Mouse (Mus musculus) layer of hippocampus, adult 8-10 months (tissue): ENCODE results near the gene Gm10031. TPM values are rescaled to one million over a fixed set of nuclear protein-coding genes. Genes with fewer than 3 reads are reported as not detected.
"Not testable (repeated sequence)": the region's sequence is repeated elsewhere in the genome, so short reads cannot be mapped to it uniquely, and the experiment has no call there.

Experiments
- DNase-seq, 2 experiments: peaks; one replicate each; pipeline ENCODE4 v3.0.0; 2022; ENCODE audit warnings: low spot score in 2 of 2
- total RNA-seq, 4 experiments: library from RNA; stranded (reverse); gene quantifications; 2 replicates each; pipeline ENCODE4 v1.2.4; 2022

Gm10031 gene
- 10 to 100 TPM; 39.0 to 49.4 (median 43.5) TPM for total RNA-seq

DNA sequence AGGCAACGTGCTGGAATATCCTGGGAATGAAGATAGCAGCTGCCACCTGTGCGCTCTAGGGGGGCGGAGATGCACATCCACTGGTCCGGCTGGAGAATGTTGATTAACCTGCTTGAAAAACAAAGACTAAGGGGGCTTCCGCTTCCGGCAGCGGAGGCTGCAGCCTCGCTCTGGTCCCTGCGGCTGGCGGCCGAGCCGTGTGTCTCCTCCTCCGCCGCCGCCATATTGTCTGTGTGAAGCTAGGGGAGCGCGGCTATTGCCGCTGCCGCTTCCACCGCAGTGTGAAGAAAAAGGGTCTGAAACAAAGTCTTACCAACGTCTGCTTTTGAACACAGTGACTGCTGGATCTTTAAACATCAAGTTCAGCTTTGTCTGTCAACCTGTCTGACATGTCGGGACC, at the start of gene Gm10031:
Gm10031 (plus strand) TSS at position 171 of the 400 bp plus-strand sequence.
- DNase-seq: not testable (repeated sequence)

DNA sequence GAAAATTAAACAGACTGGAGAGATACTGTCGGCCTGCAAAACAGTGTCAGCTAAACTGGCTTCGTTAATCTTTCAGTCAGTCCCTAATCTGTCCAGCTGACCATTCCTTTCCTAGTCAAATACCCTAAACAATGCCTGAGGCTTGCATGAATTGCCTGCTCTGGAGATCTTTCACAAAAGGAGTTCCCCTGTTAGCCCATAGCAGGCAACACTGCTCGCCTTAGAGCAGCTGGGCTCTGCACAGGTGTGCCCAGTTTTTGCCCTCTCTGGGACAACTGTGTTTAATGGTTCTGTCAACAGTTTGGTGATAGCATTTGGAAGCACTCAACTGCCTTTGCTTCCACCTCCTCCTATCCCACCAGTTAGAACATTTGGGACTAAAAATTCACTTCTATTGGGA, 49.0 kb upstream of the Gm10031 start:
- DNase-seq: no peak

DNA sequence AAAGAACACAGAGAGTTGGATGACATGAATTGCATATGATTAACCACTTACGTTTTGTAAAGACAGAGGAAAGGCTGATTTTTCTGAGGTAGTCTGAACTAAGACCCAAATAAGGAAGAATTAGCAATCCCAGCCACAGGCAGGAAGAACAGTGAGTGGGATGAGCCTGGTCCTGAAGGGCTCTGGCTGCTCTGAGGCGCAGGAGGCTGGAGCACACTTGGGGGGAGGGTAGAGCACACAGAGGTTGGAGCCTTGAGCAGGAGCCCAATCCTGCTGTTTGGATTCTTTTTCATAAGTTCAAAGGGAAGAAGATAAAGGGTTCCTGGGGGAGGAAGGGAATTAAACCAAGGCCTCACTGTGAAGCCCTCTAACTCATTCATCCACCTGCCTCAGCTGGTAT, 47.8 kb upstream of the Gm10031 start:
- DNase-seq: no peak

DNA sequence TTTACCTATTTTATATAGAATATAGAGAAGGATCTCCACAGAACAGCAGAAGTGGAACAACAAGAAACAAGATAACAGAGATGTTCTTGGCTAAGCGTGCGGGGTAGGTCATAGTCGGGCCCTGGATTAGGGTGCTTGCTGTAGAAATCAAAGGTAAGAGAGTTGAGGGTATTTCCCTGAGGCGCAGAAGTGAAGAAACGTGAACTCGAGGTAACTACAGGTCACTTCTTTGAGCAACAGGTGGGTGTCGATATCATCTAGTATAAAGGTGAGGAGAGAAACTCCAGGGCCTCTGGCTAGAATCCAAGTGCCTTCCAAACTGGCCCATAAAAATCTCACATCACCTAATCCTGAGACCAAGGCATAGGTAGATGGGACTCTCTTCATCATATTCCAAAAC, 47.3 kb upstream of the Gm10031 start:
- DNase-seq: no peak

DNA sequence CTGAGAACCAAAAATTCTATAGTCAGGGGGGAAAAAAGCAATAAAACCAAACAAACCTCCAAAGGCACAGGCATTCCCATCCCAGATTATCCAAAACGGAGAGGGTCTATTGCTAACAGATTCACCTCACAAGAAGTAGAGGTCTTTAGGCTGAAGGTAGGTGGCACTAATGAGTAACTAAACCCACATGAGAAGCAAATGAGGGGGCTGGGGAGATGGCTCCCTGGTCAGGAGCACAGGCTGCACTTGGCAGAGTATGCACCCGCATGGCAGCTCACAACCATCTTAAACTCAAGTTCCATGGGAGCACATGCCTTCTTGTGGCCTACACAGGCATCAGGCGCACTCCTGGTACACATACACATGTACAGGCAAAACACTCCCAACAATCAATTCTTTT, 42.0 kb upstream of the Gm10031 start:
- DNase-seq: no peak

DNA sequence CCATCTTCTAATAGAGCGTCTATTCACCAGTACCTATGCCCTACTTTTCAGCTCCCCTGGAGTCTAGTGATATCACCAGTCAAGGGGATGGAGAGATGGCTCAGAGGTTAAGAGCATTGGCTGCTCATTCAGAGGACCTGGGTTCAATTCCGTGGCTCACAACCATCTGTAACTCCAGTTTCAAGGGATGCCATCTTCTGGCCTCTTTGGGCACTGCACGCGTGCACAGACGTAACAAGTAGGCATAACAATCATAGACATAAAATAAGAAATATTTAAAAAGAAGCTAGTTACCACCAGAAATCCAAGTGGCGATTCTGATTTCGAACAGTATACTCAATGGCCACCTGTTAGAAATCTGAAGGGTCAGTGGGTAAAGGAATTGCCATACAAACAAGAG, 36.3 kb upstream of the Gm10031 start:
- DNase-seq: no peak

DNA sequence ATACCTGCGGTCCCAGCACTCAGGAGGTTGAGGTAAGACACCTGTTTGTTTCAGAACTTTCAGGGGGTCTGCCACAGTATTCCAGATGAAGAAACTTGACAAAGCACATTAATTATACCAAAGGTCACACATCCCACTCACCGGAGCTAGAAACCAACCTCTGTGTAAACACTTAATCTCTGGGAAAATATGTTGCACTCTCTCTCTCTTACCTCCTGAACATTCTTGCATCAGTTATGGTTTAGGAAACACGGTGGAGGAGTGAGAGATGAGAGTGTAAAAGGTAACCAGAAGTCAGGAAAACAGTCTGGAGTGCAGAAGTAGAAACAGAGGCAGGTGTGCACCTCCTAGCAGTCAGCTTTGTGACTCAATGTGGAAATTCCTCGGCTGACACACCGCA, 35.8 kb upstream of the Gm10031 start:
- no peak for DNase-seq

DNA sequence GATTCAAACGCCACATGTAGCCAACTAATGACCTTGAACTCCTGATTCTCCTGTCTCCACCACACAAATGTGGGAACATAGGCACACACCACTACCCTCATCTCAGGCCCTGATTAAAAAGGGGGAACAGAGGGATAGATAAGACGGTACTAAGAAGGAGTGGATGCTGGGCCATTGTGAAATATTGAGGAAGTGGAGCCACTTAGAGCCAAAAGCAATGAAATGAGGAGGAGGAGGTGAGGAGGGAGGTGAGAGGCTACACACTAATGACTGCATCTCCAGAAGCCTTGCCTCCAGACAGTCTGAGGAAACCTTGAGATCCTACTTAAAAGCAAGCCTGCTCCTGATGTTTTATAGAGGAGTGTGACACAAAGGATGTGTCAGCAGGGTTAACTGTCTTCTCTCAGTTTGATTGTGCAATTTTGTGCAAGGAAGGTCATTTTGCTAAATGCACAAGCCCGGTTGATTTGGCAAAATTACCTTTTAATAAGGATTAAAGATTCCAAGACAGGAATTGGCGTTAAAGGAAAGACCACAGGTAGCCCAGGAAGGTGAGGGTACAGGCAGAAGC, 32.5 kb upstream of the Gm10031 start:
- no peak for DNase-seq

DNA sequence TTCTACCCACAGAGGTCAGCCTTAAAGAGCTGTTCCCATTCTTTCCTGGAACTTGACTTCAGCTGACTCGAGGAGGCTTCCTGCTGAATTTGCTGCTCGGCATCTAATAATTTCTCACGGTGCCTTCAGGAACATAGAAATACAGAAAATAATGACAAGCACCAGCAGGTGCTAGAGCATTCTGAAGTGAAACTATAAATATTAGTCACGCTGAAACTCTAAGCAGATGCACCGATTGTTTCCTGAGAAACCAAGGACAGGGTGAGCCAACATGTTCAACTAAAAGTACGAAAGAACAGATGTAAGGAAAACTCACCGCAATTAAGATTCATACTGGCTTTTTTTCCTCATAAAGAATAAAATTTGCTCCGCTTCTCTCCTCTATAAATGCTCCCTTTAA, 28.8 kb upstream of the Gm10031 start:
- DNase-seq: no peak

DNA sequence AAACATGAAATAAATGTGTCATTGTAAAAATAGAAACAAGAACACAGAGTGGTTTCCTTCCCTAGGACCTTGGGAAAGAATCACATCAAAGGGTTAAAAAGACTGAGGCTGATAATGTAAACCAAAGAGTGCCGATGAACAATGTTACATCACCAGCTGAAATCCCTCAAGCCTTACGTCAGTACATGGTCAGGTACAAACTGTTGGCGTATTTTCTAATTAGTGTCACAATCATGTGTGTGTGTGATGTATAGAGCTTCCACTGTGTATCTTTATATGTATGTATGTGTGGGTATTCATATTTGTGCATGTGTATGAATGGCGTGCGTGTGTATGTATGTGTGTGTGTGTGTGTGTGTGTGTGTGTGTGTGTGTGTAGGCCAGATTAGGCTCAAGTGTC, 26.9 kb upstream of the Gm10031 start:
- DNase-seq: no peak

DNA sequence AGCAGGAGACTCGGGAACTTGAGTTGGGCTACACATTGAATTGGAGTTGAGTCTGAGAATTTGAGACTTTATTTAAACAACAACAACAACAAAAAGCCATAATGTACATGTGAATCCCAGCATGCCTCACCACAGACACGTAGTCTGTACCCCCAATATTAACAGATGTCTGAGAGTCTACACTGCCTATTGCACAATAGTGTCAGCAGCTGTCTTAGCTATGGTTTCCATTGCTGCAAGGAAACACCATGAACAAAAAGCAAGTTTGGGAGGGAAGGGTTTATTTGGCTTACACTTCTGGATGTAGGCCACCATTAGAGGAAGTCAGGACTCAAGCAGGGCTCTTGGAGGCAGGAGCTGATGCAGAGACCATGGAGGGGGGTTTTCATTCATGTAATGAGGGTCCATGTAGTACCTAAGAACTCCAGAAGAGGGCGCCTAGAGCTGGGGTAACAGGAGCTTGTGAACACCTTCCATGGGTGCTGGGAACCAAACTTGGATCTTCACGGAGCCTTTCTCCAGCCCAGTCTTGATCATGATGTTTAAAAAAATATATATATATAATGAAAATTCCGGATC, 18.8 kb upstream of the Gm10031 start:
- no peak for DNase-seq

DNA sequence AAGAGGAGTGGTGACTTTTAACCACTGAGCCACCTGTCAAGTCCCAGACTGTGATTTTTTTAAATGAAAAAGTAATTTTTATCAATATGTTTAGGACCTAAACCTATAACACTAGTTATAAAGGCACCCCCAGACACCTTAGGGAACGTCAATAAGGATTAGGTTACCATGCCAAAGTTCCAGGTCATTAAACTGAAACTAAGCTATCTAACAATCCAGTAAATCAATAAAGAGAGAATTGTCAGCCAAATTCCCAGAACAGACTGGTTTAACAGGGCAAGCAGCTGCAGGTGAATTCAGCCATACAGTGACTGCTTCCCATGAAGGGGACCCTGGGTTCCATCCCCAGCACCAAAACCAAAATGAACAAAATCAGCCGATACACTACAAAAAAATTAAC, 17.9 kb upstream of the Gm10031 start:
- no peak for DNase-seq

DNA sequence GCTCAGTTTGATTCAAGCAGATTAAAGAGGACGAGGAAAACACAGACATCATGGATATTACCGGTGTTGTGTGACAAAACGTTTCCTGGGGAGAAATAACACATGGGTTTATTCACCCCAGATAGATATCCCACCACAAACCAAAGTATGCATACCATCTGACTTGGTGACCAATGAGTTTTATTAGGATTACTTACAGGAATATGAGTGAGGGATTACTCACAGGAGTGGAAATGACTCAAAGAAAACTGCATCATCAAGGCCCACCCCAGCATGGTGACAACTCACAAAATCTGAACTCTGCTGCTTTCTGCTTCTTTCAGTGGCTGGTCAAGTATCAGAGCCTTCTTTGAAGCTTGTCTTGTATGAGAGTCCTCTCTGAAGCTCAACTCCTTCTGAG, 16.1 kb upstream of the Gm10031 start:
- DNase-seq: no peak

DNA sequence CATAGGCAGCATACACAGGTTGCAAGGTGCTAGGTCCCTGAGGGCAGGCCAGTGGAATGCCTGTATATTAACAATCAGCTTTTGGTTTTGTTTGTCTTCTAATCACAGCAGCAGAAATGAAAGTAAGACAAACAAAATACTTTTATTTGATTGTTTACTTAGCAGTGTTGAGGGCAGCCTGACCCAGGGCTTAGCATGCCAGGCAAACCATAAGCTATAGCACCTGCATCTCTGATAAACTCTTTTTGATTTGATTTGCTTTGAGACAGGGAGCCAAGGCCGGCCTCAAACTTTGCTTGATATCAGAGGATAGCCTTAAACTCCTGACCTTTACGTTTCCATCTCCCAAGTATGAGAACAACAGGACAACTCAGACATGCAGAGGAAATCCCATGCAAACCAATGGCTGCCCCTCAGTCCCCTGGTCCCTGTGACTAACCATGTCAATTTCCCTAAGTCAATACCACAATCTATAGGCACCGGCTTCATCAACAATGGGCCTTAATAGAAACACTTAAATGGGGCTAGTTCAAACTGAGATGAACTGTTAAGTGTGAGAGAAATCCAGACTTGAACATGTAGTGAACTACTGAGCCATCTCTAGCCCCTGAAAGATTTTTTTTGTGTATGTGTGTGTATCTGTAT, 3.6 kb upstream of the Gm10031 start:
- DNase-seq: no peak

DNA sequence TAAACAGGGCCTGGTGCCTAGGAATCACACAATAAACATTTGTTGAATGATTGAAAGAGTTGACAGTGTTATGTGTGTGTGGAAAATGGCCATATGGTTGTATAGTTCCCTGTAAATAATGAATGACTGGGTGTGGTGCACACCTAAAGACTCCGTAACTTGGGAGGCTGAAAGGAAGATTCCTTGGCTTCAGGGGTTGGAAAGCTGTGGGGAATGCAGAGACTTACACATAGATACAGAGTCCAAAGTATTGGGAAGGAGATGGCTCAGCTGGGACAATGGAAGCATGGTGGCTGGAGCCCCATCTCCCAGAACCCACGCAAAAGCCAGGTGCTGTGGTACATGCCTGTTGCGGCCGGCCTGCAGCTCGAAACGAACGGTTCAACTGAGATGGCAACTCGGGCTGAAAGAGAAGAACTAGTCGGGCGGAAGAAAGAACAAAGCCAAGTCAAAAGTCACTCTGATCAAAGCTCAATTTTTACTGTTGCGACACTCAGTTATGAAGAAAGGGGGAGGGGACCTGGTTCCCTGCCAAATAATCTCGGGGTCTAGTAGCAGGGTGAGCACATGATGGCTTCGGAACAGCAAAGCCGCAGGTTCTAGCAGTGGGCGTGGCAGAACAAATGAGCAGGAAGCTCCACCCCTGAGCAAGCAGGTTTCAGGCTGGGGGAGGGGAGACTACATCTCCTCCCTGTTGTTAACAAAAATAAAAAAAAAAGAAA, 1.9 kb upstream of the Gm10031 start:
- DNase-seq: no peak

DNA sequence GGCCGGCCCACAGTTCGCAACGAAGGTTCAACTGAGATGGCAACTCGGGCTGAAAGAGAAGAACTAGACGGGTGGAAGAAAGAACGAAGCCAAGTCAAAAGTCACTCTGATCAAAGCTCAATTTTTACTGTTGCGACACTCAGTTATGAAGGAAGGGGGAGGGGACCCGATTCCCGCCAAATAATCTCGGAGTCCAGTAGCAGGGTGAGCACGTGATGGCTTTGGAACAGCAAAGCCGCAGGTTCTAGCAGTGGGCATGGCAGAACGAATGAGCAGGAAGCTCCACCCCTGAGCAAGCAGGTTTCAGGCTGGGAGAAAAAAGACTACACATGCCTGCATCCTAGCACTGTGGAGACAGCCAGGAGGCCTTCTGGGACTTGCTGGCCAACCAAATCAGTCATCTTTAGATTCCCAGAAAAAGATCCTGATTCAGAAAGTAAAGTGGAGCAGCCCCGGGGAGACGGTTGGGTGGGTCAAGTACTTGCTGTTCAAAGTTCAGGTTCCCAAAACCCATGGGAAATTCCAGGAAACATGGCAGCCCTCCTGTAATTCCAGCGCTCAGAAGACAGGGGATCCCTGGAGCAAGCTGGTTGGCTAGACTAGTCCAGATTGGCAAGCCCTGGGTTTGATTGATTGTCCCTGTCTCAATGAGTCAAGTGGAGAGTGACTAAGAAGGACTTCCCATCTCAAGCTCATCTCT, 8.8 kb downstream of the Gm10031 start:
- not testable (repeated sequence) for DNase-seq

DNA sequence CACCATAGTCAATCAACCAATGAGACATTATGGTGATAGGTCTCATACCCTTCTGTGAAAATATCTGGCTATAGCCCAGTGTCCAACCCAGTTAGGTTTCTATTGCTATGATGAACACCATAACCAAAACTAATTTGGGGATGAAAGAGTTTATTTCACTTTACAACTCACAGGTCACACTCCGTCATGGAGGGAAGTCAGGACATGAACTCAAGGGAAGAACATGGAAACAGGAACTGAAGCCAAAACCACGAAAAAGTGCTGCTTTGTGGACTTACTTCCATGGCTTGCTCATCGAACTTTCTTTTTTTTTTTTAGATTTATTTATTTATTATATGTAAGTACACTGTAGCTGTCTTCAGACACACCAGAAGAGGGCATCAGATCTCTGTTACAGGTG, 9.7 kb downstream of the Gm10031 start:
- DNase-seq: no peak

DNA sequence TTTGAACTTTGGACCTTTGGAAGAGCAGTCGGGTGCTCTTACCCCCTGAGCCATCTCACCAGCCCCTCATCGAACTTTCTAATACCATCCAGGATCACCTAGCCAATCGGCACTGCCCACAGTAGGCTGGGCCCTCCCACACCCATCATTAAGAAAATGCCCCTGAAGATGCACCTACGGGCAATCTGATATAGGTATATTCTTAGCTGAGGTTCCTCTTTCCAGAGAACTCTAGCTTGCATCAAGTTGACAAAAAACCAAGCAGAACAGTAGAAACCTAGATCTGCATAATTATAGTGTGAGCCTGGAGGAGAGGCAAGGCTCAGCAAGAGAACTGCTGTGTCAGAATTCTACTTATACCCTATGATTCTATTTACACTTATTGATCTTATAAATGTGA, 10.1 kb downstream of the Gm10031 start:
- no peak for DNase-seq

DNA sequence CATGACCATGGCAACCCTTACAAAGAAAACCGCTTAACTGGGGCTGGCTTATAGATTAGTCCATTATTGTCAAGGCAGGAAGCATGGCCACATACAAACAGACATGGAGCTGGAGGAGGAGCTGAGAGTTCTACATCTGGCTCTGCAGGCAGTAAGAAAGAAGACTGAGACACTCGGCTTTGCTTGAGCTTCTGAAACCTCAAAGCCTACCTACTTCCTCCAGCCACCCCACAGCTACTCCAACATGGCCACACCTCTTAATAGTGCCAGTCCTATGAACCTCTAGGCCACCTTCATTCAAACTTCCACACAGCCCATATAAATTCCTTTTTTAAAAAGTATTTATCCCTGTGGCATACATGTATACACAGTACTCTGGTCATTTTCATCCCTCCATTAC, 13.2 kb downstream of the Gm10031 start:
- DNase-seq: no peak

DNA sequence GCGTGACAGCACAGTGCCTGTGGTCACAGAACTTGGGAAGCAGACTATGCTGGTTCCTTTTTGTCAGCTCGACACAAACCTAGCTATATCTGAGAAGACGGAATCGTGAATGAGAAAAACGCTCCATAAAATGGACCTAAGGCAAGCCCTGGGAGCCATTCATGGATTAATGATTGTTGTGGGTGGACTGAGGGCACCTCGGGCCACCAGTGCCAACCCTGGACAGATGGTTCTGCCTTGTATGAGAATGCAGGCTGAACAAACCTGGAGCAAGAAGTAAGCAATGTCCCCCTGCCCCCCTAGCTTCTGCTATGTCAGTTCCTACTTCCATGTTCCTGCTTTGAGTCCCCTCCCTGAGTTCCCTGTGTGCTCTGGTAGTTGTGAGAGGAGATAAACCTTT, 13.9 kb downstream of the Gm10031 start:
- DNase-seq: no peak

DNA sequence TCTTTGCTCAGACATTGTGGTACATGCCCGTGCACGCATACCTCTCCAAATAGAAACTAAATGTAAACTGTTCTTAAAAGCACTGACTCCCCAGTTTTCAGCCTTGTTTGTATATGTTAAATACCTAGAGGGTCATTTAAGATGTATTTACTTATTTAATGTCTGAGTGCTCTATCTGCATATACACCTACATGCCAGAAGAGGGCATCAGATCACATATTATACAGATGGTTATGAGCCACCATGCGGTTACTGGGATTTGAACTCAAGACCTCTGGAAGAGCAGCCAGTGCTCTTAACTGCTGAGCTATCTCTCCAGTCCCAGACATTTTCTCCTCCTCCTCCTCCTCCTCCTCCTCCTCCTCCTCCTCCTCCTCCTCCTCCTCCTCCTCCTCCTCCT, 14.6 kb downstream of the Gm10031 start:
- no peak for DNase-seq
